Mouse (Mus musculus) CH12.LX (cell line): ENCODE measurements around the gene Sh3tc1.

ENCODE experiments used
- BHLHE40 ChIP-seq: IDR thresholded peaks from 2 replicates; pipeline ENCODE4 v1.6.1; 2011; ENCODE audit warnings: mild to moderate bottlenecking, low read depth, low read length, improper control_type of control experiment
- CTCF ChIP-seq, 2 experiments: IDR thresholded peaks in 1 of 2; conservative IDR thresholded peaks in 1 of 2; 2 replicates each; pipeline ENCODE4 v1.5.1; 2011 to 2012; ENCODE audit warnings: low read depth in 2 of 2, low read length in 2 of 2, improper control_type of control experiment in 1 of 2, inconsistent platforms in 1 of 2, mild to moderate bottlenecking in 1 of 2, moderate library complexity in 1 of 2
- EP300 ChIP-seq: IDR thresholded peaks from 2 replicates; pipeline ENCODE4 v1.6.1; 2011; ENCODE audit warnings: low read length, improper control_type of control experiment
- IRF4 ChIP-seq: IDR thresholded peaks from 2 replicates; pipeline ENCODE4 v1.6.1; 2014; ENCODE audit warnings: low read depth, mild to moderate bottlenecking, inconsistent platforms, low read length, improper control_type of control experiment
- MYC ChIP-seq: IDR thresholded peaks from 2 replicates; pipeline ENCODE4 v1.6.1; 2011; ENCODE audit warnings: low read depth, mild to moderate bottlenecking, improper control_type of control experiment, low read length
- NELFE ChIP-seq: IDR thresholded peaks from 2 replicates; pipeline ENCODE4 v1.6.1; 2011; ENCODE audit warnings: low read depth, low read length, improper control_type of control experiment
- PAX5 ChIP-seq: IDR thresholded peaks from 2 replicates; pipeline ENCODE4 v1.6.1; 2012; ENCODE audit warnings: low read length, inconsistent platforms, mixed read lengths
- POLR2A ChIP-seq: IDR thresholded peaks from 2 replicates; pipeline ENCODE4 v1.6.1; 2011; ENCODE audit warnings: low read depth, mild to moderate bottlenecking, improper control_type of control experiment, low read length
- SIN3A ChIP-seq: IDR thresholded peaks from 2 replicates; pipeline ENCODE4 v1.6.1; 2012; ENCODE audit warnings: low read length, improper control_type of control experiment, inconsistent platforms
- USF1 ChIP-seq: IDR thresholded peaks from 2 replicates; pipeline ENCODE4 v1.6.1; 2014; ENCODE audit warnings: low read depth, mild to moderate bottlenecking, inconsistent platforms, low read length, improper control_type of control experiment

- no peak for TF ChIP-seq USF1
- TF ChIP-seq CTCF (conservative IDR thresholded peaks at IDR 0.05 in 1 of 2, IDR thresholded peaks at IDR 0.05 in 1 of 2; ENCODE audit: low read depth in 2 of 2, low read length in 2 of 2), result no peak
- TF ChIP-seq NELFE, result no peak
- no peak for TF ChIP-seq EP300
- no peak for TF ChIP-seq MYC
- TF ChIP-seq SIN3A, result no peak
- TF ChIP-seq PAX5, result no peak
- TF ChIP-seq BHLHE40, result no peak
- TF ChIP-seq POLR2A, result no peak
- TF ChIP-seq IRF4, result no peak
These were observed 5.6 kb upstream of the Sh3tc1 start for GRCm38 (mm10) chr5:35745406-35745805.
